Mouse (Mus musculus): ENCODE measurements at regions not wholly inside any gene's neighbourhood (a gene's known extent, or its start where the extent isn't known, plus 50 kb on each side); places are given as distances from the start of the nearest gene placed in this dataset.

- DNase-seq (ENCODE audit: low read depth, low spot score), result no peak
Observed at GRCm38 (mm10) chr5:28919296-28920063, 276.3 kb upstream of the Rnf32 start.

- no peak for DNase-seq (ENCODE audit: low read depth, low spot score)
Observed at GRCm38 (mm10) chr5:28904500-28904899, 291.3 kb upstream of the Rnf32 start.

GRCm38 (mm10) chr5:28903805-28904320 lies 291.9 kb upstream of the Rnf32 start:
- no peak for DNase-seq (ENCODE audit: low read depth, low spot score)

- DNase-seq (ENCODE audit: low read depth, low spot score), result no peak
Observed at GRCm38 (mm10) chr5:28892703-28893249, 303.0 kb upstream of the Rnf32 start.

- DNase-seq (ENCODE audit: low read depth, low spot score), result no peak
Observed at GRCm38 (mm10) chr5:28891988-28892387, 303.8 kb upstream of the Rnf32 start.

- DNase-seq (ENCODE audit: low read depth, low spot score), result no peak
Observed at GRCm38 (mm10) chr5:28884746-28885365, 310.9 kb upstream of the Rnf32 start.

- DNase-seq (ENCODE audit: low read depth, low spot score), result no peak
Observed at GRCm38 (mm10) chr5:28876199-28876598, 319.6 kb upstream of the Rnf32 start.

- no peak for DNase-seq (ENCODE audit: low read depth, low spot score)
Observed at GRCm38 (mm10) chr5:28873600-28874265, 322.1 kb upstream of the Rnf32 start.

- DNase-seq (ENCODE audit: low read depth, low spot score), result no peak
Observed at GRCm38 (mm10) chr5:28859604-28860371, 336.0 kb upstream of the Rnf32 start.

- DNase-seq (ENCODE audit: low read depth, low spot score), result no peak
Observed at GRCm38 (mm10) chr5:28838141-28838925, 357.5 kb upstream of the Rnf32 start.

GRCm38 (mm10) chr5:28819091-28819490 lies 352.0 kb upstream of the Shh start:
- DNase-seq (ENCODE audit: low read depth, low spot score), result no peak

- DNase-seq (ENCODE audit: low read depth, low spot score), result no peak
Observed at GRCm38 (mm10) chr5:28807950-28808349, 340.9 kb upstream of the Shh start.

GRCm38 (mm10) chr5:28799464-28799863 lies 332.4 kb upstream of the Shh start:
- DNase-seq (ENCODE audit: low read depth, low spot score), result no peak

GRCm38 (mm10) chr5:28798361-28798760 lies 331.3 kb upstream of the Shh start:
- no peak for DNase-seq (ENCODE audit: low read depth, low spot score)

- no peak for DNase-seq (ENCODE audit: low read depth, low spot score)
Observed at GRCm38 (mm10) chr5:28795130-28795758, 328.2 kb upstream of the Shh start.

- no peak for DNase-seq (ENCODE audit: low read depth, low spot score)
Observed at GRCm38 (mm10) chr5:28793781-28794180, 326.7 kb upstream of the Shh start.

GRCm38 (mm10) chr5:28785347-28786060 lies 318.4 kb upstream of the Shh start:
- no peak for DNase-seq (ENCODE audit: low read depth, low spot score)

GRCm38 (mm10) chr5:28784339-28784966 lies 317.4 kb upstream of the Shh start:
- no peak for DNase-seq (ENCODE audit: low read depth, low spot score)

Measured in retina, postnatal 7 days (tissue).